Mouse (Mus musculus): Measurements from ENCODE around the gene Xbp1. TPM values are rescaled to one million over a fixed set of nuclear protein-coding genes. Genes with fewer than 3 reads are reported as not detected.
"Not testable (repeated sequence)": the region's sequence is repeated elsewhere in the genome, so short reads cannot be mapped to it uniquely, and the experiment has no call there.

The Xbp1 gene
- polyA plus RNA-seq, 1 experiment, result 133 TPM

DNA sequence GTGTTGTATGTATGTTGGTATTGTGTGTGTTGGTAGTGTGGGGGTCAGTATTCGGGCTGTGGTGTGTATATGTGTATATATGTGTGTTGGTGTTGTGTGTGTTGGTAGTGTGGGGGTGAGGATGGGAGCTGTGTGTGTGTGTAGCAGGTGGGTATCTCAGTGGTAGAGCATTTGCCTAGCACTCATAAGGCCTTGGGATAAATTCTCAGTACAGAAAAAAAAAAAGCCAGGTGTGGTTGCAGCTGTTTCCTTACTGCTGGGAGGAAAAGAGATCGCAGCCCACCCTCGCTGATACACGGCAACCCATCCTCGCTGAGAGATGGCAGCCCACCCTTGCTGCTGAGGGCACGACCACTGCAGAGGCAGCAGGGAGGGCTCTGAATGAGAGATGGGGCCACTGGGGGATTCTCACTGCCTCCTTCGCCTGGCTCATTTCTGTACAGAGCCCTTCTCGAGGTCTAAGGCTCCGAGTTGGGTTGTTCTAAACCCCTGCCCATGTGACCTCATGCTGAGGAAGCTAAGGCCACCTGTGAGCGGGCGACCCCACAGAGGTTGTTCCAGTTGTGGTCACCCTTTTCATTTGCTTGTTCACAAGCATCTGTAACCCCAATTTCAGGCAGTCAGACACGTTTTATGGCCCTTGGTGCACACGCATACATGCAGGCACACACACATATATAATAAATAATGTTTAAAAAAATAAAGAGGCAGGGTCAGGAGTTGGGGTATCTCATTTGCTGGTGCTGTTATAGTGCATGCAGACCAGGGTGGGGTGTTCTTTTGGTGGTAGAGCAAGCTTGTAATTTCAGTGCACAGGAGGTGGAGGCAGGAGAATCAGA lies 19.3 kb upstream of the Xbp1 start:
- TF ChIP-seq CTCF (IDR thresholded peaks at IDR 0.05; ENCODE audit: low read depth, low read length) (no peak), POLR2A (IDR thresholded peaks at IDR 0.05; ENCODE audit: borderline replicate concordance, low read depth, low read length) (no peak)
- Histone ChIP-seq H3K27ac (ENCODE audit: insufficient read depth, low read depth, low read length) (no peak overlapping the region), H3K4me3 (ENCODE audit: insufficient read depth, low read length) (no peak overlapping the region), H3K4me1 (ENCODE audit: control insufficient read depth, insufficient read depth, low read length) (peaks cover 30% of the 10 kb centered on the region)

DNA sequence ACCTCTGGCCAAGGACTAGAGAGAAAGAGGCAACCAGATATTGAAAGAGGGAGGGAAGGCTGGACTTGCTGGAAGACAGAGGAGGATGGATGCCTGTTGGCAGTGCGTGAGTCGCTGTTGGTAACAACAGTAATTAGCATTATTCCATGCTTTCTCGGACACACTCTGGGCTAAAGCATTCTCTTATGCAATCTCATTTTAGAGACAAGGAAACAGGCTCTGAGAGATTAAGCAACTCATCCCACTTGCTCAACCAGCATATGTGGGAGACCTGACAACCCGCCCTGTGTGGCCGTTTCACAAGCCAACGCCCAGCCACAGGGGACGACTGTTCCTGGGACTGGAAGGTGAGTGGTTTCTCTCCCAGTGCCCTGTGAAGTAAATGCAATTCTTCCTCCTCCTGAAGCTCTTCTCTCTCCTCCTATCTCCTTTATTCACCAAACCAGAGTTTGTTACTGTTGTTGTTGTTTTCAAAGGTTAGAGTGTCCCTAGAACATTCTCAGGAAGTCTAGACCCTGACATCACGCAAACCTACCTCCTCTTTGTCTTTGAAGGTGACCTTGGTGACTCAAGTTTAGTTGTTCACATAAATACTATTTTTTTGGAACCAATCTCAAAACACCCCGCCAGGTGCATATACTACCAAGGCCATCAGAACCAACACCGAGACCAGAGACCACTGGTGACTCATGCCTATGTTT lies 18.0 kb upstream of the Xbp1 start:
- H3K4me3 ChIP-seq (ENCODE audit: insufficient read depth, low read length), result no peak overlapping the region
- H3K27ac ChIP-seq (ENCODE audit: insufficient read depth, low read depth, low read length), result peak overlapping the region; percentile 52
- peaks cover 30% of the 10 kb centered on the region for H3K4me1 ChIP-seq (ENCODE audit: control insufficient read depth, insufficient read depth, low read length)
- TF ChIP-seq POLR2A (IDR thresholded peaks at IDR 0.05; ENCODE audit: borderline replicate concordance, low read depth, low read length) (no peak), CTCF (IDR thresholded peaks at IDR 0.05; ENCODE audit: low read depth, low read length) (no peak)

DNA sequence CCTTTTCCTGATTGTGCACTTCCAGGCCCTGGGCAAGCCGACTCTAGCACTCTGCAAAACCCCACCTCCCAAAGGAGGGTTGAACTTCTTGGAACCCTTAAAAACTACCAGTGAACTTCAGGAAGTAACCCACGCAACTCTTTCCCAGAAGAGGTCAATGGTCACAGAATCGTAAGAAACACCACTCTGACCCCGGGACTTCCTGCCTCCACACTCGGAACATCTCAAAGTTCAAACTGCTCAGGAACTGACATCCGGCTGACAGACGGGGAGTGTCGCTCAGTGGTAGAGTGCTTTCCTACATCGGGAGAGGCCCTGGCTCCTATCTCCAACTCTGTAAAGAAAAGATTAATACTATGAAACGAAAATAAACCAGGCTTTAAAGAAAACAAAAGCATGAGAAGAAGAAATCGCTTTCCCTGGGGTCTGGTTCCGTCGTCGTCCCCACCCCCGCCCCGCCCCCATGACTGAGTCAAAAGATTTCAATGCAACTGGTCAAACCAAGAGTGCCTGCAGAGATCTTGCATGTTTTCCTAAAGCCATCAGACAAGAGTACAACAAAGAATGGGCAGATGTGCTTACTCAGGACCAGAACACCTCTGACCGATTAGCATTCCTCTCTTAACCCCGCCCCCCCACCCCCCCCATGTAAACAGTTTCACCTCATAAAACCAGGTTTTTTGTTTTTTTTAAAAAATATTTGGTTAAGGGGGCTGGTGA lies 14.4 kb upstream of the Xbp1 start:
- peak overlapping the region; percentile 67 for H3K27ac ChIP-seq (ENCODE audit: insufficient read depth, low read depth, low read length)
- H3K4me1 ChIP-seq (ENCODE audit: control insufficient read depth, insufficient read depth, low read length), result peaks cover 44% of the 10 kb centered on the region
- H3K4me3 ChIP-seq (ENCODE audit: insufficient read depth, low read length), result peak overlapping the region; percentile 27; the same call in 1 of the 2 replicates
- no peak for TF ChIP-seq POLR2A (IDR thresholded peaks at IDR 0.05; ENCODE audit: borderline replicate concordance, low read depth, low read length)
- TF ChIP-seq CTCF (IDR thresholded peaks at IDR 0.05; ENCODE audit: low read depth, low read length), result no peak

DNA sequence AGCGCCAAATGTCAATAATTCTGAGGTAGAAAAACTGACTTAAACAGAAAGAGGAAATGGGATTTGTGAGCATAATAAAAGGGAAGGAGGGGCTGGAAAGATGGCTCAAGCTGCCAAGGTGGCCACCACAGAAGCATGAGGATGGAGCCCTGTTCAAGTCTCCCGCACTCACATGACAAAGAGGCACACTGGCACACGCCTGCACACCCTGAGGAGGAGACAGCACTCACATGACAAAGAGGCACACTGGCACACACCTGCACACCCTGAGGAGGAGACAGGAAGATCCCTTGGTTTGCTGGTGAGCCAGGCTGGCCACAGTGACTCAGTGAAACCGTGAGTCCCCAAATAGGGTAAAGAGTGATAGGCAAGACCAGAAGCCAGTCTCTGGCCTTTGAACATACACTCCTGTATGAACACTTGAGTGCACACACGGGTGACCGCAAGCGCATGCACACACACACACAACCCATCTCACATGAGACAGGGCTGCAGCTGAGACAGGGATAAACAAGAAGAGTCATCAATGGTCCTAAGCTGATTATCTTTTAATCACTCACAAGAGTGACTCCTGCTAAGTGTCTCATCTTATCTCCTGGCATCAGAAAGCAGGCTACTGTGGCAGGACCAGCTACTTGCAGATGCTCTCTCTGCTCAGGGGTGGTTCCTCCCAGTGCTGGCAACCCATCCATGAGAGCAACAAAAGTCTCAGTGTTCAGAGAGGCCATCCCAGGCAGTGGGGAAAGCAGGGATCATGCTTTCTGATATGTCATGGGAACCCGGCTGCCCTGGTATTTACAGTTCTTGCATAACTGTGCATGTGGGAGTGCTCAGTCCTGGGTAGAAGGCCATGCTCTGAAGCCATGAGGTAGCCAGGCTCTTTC lies 11.0 kb upstream of the Xbp1 start:
- H3K4me3 ChIP-seq (ENCODE audit: insufficient read depth, low read length), result no peak overlapping the region
- peak overlapping the region; percentile 8 for H3K27ac ChIP-seq (ENCODE audit: insufficient read depth, low read depth, low read length)

DNA sequence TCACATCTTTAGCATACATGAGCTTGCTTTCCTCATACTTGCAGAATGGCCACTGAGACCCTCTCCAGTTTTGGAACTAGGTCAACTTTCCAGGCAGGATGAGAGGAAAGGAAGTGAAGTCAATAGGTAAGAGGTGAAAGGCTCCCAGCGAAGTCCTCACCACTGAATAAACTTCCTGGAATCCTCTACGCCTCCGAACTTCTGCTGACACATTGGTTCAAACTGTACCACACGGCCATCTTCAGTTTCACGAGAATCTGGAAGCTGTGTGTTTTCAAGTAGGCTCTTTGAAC lies 10.4 kb upstream of the Xbp1 start:
- Histone ChIP-seq H3K4me3 (ENCODE audit: insufficient read depth, low read length) (no peak overlapping the region), H3K27ac (ENCODE audit: insufficient read depth, low read depth, low read length) (0 out of 2 replicates have a peak overlapping the region, but pooled peaks have one; percentile 8), H3K4me1 (ENCODE audit: control insufficient read depth, insufficient read depth, low read length) (peaks cover 45% of the 10 kb centered on the region)
- TF ChIP-seq POLR2A (IDR thresholded peaks at IDR 0.05; ENCODE audit: borderline replicate concordance, low read depth, low read length) (no peak), CTCF (IDR thresholded peaks at IDR 0.05; ENCODE audit: low read depth, low read length) (no peak)

More for the DNA sequence above, 11.0 kb upstream of the Xbp1 start:
- H3K4me1 ChIP-seq (ENCODE audit: control insufficient read depth, insufficient read depth, low read length), result peaks cover 45% of the 10 kb centered on the region
- TF ChIP-seq POLR2A (IDR thresholded peaks at IDR 0.05; ENCODE audit: borderline replicate concordance, low read depth, low read length), result no peak
- TF ChIP-seq CTCF (IDR thresholded peaks at IDR 0.05; ENCODE audit: low read depth, low read length), result no peak

DNA sequence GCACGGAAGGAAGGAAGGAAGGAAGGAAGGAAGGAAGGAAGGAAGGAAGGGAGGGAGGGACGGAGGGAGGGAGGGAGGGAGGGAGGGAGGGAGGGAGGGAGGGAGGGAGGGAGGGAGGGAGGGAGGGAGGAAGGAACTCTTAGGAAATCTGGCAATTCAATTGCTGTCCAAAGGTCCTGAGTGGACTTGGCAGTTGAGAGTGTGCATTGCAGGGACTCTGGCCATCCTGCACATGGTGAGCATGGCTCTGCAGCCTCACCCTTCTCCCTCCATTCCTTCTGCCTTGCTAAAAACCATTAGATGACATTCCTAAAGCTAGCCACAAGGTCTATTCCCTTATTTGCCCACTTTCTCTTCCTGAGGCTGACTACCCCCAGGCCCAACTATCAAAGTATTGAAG lies 9.8 kb upstream of the Xbp1 start:
- H3K4me3 ChIP-seq (ENCODE audit: insufficient read depth, low read length), result not testable (repeated sequence)
- Histone ChIP-seq H3K27ac (ENCODE audit: insufficient read depth, low read depth, low read length) (peak overlapping the region; percentile 97), H3K4me1 (ENCODE audit: control insufficient read depth, insufficient read depth, low read length) (peaks cover 42% of the 10 kb centered on the region)

DNA sequence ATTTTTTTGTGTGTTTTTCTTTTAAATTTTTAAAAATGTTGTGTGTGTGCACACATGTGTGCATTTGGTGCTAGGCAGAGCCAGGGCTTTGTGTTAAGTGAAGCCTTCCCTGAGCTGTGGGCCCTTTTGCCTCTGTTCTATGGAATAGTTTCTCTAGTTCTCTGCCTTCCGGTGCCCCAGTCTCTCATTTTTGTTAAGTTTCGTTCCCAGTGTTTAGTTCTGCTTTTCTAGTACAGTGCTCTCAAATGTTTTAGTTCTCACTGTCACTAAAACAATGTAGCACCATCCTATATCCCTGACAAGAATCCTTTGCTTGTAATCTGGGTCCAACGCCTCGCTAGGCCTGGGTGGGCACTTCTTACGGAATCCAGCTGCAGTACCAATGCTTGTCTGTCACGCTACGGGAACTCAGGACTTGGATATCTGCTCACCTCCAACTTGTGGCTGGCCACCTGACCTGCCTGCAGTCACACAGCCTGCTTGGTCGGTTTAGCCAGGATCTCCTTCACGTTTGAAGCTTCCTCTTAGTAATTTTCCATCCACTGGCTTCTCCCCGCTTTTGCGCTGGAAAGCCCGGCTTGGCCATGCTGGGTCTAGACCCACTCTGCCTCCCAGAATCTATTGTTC lies 8.2 kb upstream of the Xbp1 start:
- peak overlapping the region; percentile 97 for H3K27ac ChIP-seq (ENCODE audit: insufficient read depth, low read depth, low read length)

DNA sequence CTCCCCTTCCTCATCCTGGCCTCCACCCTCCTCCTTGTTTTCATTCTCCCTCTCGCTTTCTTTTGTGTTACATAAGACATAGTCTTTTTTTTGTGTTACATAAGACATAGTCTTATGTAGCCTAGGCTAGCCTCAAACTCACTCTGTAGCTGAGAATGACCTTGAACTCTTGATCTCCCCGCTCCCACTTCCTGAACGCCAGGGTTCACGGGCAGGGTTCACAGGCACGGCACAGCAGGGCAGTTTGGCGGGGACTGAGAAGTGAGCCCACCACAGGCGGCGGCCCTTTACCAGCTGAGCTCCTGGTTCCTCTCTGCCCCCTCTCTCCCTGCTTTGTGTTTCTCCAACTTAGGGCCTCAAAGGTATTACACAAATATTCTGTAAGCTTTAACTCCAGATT lies 7.5 kb upstream of the Xbp1 start:
- TF ChIP-seq CTCF (IDR thresholded peaks at IDR 0.05; ENCODE audit: low read depth, low read length) (no peak), POLR2A (IDR thresholded peaks at IDR 0.05; ENCODE audit: borderline replicate concordance, low read depth, low read length) (no peak)
- Histone ChIP-seq H3K4me1 (ENCODE audit: control insufficient read depth, insufficient read depth, low read length) (peaks cover 38% of the 10 kb centered on the region), H3K27ac (ENCODE audit: insufficient read depth, low read depth, low read length) (peak overlapping the region; percentile 97), H3K4me3 (ENCODE audit: insufficient read depth, low read length) (no peak overlapping the region)

More for the DNA sequence above, 8.2 kb upstream of the Xbp1 start:
- no peak for TF ChIP-seq POLR2A (IDR thresholded peaks at IDR 0.05; ENCODE audit: borderline replicate concordance, low read depth, low read length)
- TF ChIP-seq CTCF (IDR thresholded peaks at IDR 0.05; ENCODE audit: low read depth, low read length), result no peak
- Histone ChIP-seq H3K4me3 (ENCODE audit: insufficient read depth, low read length) (peak overlapping the region; percentile 11; the same call in 1 of the 2 replicates), H3K4me1 (ENCODE audit: control insufficient read depth, insufficient read depth, low read length) (peaks cover 38% of the 10 kb centered on the region)

DNA sequence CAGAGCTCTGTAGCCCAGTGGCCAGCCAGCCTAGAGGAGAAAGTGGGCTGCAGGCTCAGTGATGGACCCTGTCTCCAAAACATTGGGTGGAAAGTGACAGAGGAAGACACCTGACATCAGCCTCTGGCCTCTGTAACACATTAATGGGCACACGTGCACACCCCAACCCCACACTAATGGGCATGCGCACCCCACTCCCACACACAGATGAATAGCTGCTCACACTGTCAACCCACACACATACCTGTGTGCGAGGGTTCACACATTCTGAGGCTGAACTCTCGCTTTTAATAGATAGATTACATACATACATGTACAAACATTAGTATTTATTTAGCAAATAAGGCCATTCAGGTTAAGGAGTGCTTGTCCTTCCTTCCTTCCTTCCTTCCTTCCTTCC lies 6.4 kb upstream of the Xbp1 start:
- H3K4me3 ChIP-seq (ENCODE audit: insufficient read depth, low read length), result no peak overlapping the region
- no peak overlapping the region for H3K27ac ChIP-seq (ENCODE audit: insufficient read depth, low read depth, low read length)
- TF ChIP-seq POLR2A (IDR thresholded peaks at IDR 0.05; ENCODE audit: borderline replicate concordance, low read depth, low read length) (no peak), CTCF (IDR thresholded peaks at IDR 0.05; ENCODE audit: low read depth, low read length) (no peak)
- H3K4me1 ChIP-seq (ENCODE audit: control insufficient read depth, insufficient read depth, low read length), result peaks cover 35% of the 10 kb centered on the region
